Mouse (Mus musculus): ENCODE data around the gene Ewsr1.

The Ewsr1 gene

DNA sequence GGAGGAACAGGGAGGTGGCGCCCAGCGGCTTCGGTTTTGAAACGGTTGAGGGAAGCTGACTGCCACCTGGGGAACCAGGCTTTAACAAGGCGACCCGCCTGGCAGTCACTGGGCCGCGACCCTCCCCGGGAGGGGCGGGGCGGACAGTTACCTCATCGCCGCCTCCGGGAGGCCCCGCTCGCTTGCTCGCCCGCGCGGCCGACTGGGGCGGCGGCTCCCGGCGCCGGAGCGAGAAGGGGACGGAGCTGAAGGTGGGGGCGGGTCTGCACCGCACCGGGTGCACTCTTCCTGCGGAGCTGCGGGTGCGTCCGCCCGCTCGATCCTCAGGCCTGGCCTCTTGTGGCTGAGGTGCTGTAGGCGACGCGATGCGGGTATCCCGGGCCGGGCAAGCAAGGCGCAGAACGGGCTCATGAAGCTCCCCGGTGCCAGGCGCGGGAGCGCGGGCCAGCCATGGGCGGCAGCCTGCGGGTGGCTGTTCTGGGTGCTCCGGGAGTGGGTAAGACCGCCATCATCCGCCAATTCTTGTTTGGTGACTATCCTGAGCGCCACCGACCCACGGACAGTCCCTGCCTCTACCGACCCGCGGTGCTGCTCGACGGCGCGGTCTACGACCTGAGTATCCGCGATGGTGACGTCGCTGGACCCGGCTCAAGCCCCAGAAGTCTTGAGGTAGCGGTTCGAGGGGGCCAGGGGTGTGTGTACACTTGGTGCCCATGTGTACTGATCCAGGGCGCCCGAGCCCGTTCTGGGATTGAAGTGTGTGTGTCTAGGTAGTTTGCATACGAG lies 41.0 kb downstream of the Ewsr1 start, which contains the start of gene Rasl10a:
Rasl10a (plus strand) TSS at position 273 of the 786 bp plus-strand sequence.
- peak; percentile 48 for DNase-seq

GRCm38 (mm10) chr11:5057541-5057855 lies 41.6 kb downstream of the Ewsr1 start:
- DNase-seq = no peak

GRCm38 (mm10) chr11:5057064-5057463 lies 42.0 kb downstream of the Ewsr1 start:
- no peak for DNase-seq

DNA sequence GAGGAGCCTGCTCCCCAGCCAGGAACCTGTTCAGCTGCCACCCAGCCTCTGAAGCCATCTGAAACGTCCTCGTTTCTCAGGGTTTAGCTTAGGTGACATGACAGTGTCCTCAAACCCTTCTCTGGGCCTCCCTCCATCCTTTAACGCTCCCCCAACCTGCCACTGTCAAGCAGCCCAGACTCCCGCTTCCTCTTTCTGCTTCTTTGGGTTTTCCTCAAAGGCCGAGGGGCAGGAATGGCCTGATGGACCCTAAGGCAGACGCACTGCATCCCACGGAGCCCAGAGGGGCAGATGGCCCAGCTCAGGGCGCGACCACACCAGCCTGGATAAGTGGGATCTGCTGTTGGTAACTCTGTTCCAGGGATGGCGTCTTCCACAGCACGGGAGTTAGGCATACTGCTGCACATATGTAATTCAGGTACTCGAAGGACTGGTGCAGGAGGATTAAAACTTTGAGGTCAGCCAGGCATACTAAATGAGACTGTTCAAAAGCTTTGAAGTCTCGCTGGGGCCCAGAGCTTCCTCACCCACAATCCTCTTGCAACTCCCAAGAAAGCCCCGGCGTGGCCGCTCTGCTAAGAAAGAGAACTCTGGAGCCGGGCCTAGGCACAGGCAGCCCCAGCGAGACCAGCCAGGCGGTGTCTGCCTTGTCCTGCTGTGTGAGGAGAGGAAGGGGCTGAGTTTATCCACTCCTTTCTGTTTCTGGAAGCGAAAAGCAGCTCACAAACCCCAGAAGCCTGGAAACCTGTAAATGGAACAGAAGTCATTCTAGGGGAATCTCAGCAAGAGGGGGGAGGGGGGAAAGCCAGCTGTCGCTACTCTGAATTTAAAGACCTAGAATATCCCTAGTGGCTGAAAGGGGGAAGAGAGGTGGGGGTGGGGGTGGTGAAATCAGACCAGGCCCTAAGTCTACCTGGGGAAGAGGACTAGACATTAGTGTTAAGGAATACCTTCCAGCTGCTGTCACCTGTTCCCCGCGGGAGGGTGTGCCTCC lies 42.8 kb downstream of the Ewsr1 start:
- DNase-seq = no peak

DNA sequence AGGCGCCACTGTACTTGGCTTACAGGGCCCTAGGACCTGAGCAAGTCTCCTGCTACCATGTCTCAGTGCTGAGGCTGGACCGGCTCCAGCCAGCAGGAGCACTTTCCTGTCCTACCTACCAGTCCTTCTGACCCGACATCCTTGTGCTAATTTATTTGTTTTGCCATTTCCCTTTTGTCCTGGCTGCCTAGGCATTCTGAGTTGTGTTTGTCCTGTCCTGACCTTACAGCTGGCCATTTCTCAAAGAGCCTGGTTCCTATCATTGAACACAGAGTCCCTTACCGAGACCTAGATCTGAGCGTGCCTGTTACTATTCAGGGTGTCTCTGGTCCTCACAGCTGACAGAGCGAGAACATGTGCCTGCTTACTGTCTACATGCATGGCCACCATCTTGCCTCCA lies 44.2 kb downstream of the Ewsr1 start:
- no peak for DNase-seq

DNA sequence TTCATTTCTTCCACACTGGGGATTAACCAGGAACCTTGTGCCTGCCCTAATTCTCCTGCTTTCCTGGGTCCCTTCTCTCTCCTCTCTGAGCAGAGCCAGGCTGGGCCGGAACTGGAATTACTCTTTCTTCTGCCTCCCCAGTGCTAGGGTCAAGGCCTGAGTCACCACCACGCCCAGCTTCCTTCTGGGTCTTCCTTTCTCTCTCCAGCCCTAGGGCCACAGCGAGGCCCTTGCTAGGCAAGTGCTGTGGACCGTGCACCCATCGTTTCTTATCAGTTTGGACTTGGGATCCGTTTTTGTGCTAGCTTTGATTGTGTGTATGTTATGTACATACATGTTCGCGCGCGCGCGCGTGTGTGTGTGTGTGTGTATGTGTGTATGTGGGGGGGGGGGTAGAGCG lies 44.9 kb downstream of the Ewsr1 start:
- DNase-seq = no peak

DNA sequence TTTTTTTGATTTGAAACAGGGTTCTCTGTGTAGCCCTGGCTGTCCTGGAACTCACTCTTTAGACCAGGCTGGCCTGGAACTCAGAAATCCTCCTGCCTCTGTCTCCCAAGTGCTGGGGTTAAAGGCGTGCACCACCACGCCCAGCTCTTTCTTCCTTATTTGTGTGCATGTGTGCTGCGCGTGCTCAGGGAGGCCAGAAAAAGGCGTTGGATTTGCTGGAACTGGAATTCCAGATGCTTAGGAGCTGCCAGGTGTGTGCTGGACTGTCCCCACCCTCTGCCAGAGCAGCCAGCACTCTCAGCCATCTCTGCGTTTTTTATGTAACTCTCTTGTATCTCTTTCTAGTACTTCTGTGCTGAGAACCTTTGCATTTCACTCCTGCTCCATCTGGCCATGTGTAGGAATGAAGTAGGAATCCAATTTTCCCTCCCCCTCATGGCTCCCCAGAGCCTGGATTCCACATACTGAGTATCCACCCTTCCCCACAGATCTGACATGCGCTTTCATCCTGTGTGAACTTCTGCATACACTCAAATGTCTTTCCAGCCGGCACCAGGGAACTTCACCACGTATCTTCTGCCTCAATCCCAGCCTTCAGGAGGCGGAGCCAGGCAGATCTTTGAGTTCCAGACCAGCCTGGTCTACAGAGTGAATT lies 46.7 kb downstream of the Ewsr1 start:
- no peak for DNase-seq

- no peak for DNase-seq
Observed at GRCm38 (mm10) chr11:5051629-5052028, 47.4 kb downstream of the Ewsr1 start.

- no peak for DNase-seq
Observed at GRCm38 (mm10) chr11:5046321-5046926, 52.6 kb downstream of the Ewsr1 start.

GRCm38 (mm10) chr11:5042645-5043381 lies 56.3 kb downstream of the Ewsr1 start:
- DNase-seq = no peak

- DNase-seq = no peak
Observed at GRCm38 (mm10) chr11:5041144-5041780, 57.8 kb downstream of the Ewsr1 start.

GRCm38 (mm10) chr11:5040585-5040984 lies 58.5 kb downstream of the Ewsr1 start:
- DNase-seq = no peak

DNA sequence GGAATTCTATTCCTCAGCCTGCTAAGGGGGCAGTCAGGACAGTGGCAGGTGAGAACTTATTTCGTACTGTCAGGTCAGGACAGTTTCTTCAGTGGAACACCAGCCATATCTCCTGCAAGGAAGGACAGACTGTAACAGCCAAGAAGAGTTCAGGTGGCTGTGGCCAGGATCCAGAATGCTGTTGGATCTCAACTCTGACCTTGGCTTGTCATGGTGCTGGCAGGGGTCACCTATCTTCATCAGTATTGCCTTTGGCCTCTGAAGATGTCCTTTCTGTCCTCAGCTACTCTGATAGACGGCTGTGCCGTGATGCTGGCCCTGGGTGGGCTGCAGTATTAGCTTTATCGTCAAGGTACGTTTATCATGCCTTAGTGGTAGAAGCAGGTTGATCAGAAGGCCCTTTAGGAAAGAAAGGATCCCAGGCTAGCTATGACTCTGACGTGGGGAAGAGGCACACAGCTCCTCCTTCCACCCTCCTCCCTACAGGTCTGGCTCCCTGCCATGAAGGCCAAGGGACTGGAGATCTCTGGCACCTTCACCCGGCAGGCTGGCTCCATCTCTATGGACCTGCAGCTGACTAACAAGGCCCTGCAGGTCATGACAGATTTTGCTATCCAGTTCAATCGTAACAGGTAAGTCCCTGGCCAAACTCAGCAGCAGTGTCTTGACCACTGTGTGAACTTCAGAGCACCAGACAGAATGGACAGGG lies 61.8 kb downstream of the Ewsr1 start:
- DNase-seq = no peak

DNA sequence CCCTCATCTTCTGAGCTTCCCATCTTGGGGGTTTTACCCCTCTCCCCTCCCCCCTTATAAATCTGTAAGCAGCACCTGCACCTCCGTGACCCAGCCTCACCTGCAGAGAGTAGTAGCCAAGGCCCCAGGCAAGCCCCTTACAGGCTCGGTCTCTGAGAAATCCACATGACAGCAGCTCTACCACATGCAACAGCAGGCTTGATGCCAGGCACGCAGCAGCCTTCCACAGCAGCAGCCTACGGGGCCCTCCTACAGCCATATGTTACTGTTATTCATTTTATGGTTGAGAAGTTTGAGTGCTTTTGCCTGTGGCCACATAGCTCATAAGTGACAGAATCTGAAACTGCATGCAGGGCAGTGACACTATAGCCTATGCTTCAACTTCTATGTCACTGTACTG lies 63.6 kb downstream of the Ewsr1 start:
- no peak for DNase-seq

GRCm38 (mm10) chr11:5033136-5033535 lies 65.9 kb downstream of the Ewsr1 start:
- DNase-seq = no peak

DNA sequence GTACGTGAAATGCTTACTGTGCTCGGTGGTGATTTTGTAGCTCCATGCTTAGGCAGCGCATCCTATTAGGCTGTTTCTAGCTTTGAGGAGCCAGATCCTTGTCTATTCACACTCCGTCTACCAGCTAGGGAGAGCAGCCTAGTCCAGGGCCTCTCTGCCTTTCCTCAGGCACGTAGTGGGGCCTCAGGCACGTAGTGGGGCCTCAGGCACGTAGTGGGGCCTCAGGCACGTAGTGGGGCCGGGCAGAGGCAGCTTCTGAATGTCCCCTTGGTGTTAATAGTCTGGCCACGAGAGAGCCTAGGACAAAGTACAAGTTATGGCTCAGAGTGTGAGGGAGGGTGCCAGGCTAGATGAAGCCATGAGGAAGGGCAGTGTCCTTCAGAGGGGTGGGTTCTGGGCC lies 66.4 kb downstream of the Ewsr1 start:
- no peak for DNase-seq

DNA sequence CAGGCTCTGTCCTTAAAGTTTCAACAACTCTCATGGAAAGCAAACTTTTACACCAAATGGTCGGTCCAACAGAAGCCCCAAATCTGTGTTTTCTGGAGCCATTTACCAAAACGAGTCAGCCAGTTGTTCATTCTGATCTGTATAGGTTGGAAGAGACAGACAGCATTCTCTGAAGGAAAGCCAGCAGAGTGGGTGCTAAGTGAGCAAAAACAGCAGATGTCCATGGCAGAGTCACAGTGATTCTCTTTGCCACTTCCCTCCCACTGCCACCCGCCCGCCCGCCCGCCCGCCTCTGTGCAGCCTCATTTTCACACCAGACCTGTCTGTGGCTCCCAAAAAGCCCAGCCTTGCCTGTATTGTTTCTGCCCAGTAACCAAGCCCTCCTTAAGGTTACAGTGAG lies 70.8 kb downstream of the Ewsr1 start:
- DNase-seq = peak; percentile 17

- DNase-seq = no peak
Observed at GRCm38 (mm10) chr11:5025108-5025507, 74.0 kb downstream of the Ewsr1 start.
